Mouse (Mus musculus) limb, embryonic 12.5 days (tissue): ENCODE measurements at regions not wholly inside any gene's neighbourhood (a gene's known extent, or its start where the extent isn't known, plus 50 kb on each side); places are given as distances from the start of the nearest gene placed in this dataset.
A peak's percentile ranks its signal among the peaks of the same experiment; 100 is the strongest.
"Not testable (repeated sequence)": the region's sequence is repeated elsewhere in the genome, so short reads cannot be mapped to it uniquely, and the experiment has no call there.

Experiments used
- ATAC-seq: fragments of 200-750 bp; cut with Nextera tagmentation; 2 replicates; pipeline ENCODE4 v1.8.0; 2017; ENCODE audit warnings: low read depth, moderate TSS enrichment; ENCODE audit not compliant: insufficient number of reproducible peaks, insufficient read depth, low FRiP score, low TSS enrichment
- H3K27ac ChIP-seq: fragments of 300-500 bp; sonication (generic); 2 replicates; pipeline ENCODE4 v1.5.1; 2016; ENCODE audit warnings: mild to moderate bottlenecking, moderate library complexity
- H3K27me3 ChIP-seq: fragments of 300-500 bp; sonication (generic); 2 replicates; pipeline ENCODE4 v1.6.1; 2016; ENCODE audit warnings: mild to moderate bottlenecking, moderate library complexity
- H3K36me3 ChIP-seq: fragments of 300-500 bp; sonication (generic); 2 replicates; pipeline ENCODE4 v1.6.1; 2016; ENCODE audit warnings: mild to moderate bottlenecking, moderate library complexity
- H3K4me1 ChIP-seq: fragments of 300-500 bp; sonication (generic); replicated peaks from 2 replicates; pipeline ENCODE4 v1.6.1; 2016
- H3K4me2 ChIP-seq: fragments of 300-500 bp; sonication (generic); 2 replicates; pipeline ENCODE4 v1.6.1; 2016; ENCODE audit warnings: mild to moderate bottlenecking, moderate library complexity
- H3K4me3 ChIP-seq: fragments of 300-500 bp; sonication (generic); replicated peaks from 2 replicates; pipeline ENCODE4 v1.5.1; 2016; ENCODE audit warnings: mild to moderate bottlenecking
- H3K9ac ChIP-seq: fragments of 300-500 bp; sonication (generic); replicated peaks from 2 replicates; pipeline ENCODE4 v1.6.1; 2016; ENCODE audit warnings: mild to moderate bottlenecking, moderate library complexity
- H3K9me3 ChIP-seq: fragments of 300-500 bp; sonication (generic); 2 replicates; pipeline ENCODE4 v1.6.1; 2016; ENCODE audit warnings: mild to moderate bottlenecking, moderate library complexity
- WGBS: fragments of 180-500 bp; shearing (Covaris S2); methylation state at CpG from one replicate; pipeline ENCODE4 v1.1.7; 2016; 5-methylcytosine and 5-hydroxymethylcytosine counted together

- Histone ChIP-seq H3K27me3 (no peaks in the 10 kb centered on the region; the same call in 1 of the 2 replicates), H3K4me2 (no peak overlapping the region), H3K27ac (0 out of 2 replicates have a peak overlapping the region, but pooled peaks have one; percentile 19), H3K4me1 (peaks cover 55% of the 10 kb centered on the region), H3K4me3 (no peak overlapping the region), H3K9ac (no peak overlapping the region), H3K9me3 (no peaks in the 10 kb centered on the region), H3K36me3 (no peaks in the 10 kb centered on the region)
- WGBS = 80% methylated on average over 6 of the region's 6 CpGs
- no peak for ATAC-seq
Measured at GRCm38 (mm10) chr2:166292987-166293386, 137.5 kb upstream of the Sulf2 start.

- H3K9ac ChIP-seq = no peak overlapping the region
- H3K4me2 ChIP-seq = no peak overlapping the region; the same call in 1 of the 2 replicates
- ATAC-seq = peak; percentile 78
- H3K36me3 ChIP-seq = no peaks in the 10 kb centered on the region
- H3K9me3 ChIP-seq = no peaks in the 10 kb centered on the region
- H3K27ac ChIP-seq = peak overlapping the region; percentile 70
- H3K4me3 ChIP-seq = no peak overlapping the region
- peaks cover 62% of the 10 kb centered on the region for H3K4me1 ChIP-seq
- 3% methylated on average over 6 of the region's 6 CpGs for WGBS
- no peaks in the 10 kb centered on the region; the same call in 1 of the 2 replicates for H3K27me3 ChIP-seq
Measured at GRCm38 (mm10) chr2:166291266-166291665, 135.8 kb upstream of the Sulf2 start.

GRCm38 (mm10) chr2:166290826-166291225 lies 135.4 kb upstream of the Sulf2 start:
- no peak for ATAC-seq
- WGBS = 28% methylated on average over 9 of the region's 9 CpGs
- Histone ChIP-seq H3K36me3 (no peaks in the 10 kb centered on the region), H3K9ac (no peak overlapping the region), H3K4me3 (no peak overlapping the region), H3K27ac (peak overlapping the region; percentile 70), H3K4me1 (peaks cover 62% of the 10 kb centered on the region), H3K9me3 (no peaks in the 10 kb centered on the region), H3K4me2 (no peak overlapping the region), H3K27me3 (no peaks in the 10 kb centered on the region; the same call in 1 of the 2 replicates)

- no peaks in the 10 kb centered on the region for H3K36me3 ChIP-seq
- no peak overlapping the region for H3K4me2 ChIP-seq
- peaks cover 48% of the 10 kb centered on the region for H3K4me1 ChIP-seq
Measured at GRCm38 (mm10) chr2:166289198-166289597, 133.7 kb upstream of the Sulf2 start.

GRCm38 (mm10) chr2:166281137-166281536 lies 125.7 kb upstream of the Sulf2 start:
- H3K27me3 ChIP-seq, H3K9ac ChIP-seq, H3K4me2 ChIP-seq, H3K9me3 ChIP-seq, H3K4me3 ChIP-seq, H3K36me3 ChIP-seq, H3K4me1 ChIP-seq, H3K27ac ChIP-seq, ATAC-seq: not testable (repeated sequence)
- no CpG with 5 or more reads among the region's 5 CpGs for WGBS

More at GRCm38 (mm10) chr2:166289198-166289597, 133.7 kb upstream of the Sulf2 start:
- H3K27ac ChIP-seq = no peak overlapping the region
- H3K9me3 ChIP-seq = no peaks in the 10 kb centered on the region
- 78% methylated on average over 6 of the region's 6 CpGs for whole genome bisulfite sequencing
- H3K27me3 ChIP-seq = no peaks in the 10 kb centered on the region
- no peak overlapping the region for H3K9ac ChIP-seq
- H3K4me3 ChIP-seq = no peak overlapping the region
- ATAC-seq = no peak

- Histone ChIP-seq H3K36me3 (no peaks in the 10 kb centered on the region), H3K4me1 (no peaks in the 10 kb centered on the region), H3K27me3 (no peaks in the 10 kb centered on the region), H3K9me3 (peaks cover 6% of the 10 kb centered on the region; the same call in 1 of the 2 replicates), H3K4me2 (no peak overlapping the region), H3K9ac (no peak overlapping the region), H3K4me3 (no peak overlapping the region), H3K27ac (no peak overlapping the region)
- WGBS = 57% methylated on average over 5 of the region's 5 CpGs
- ATAC-seq = no peak
Measured at GRCm38 (mm10) chr2:166280651-166281127, 125.2 kb upstream of the Sulf2 start.

- 91% methylated on average over 15 of the region's 15 CpGs for WGBS
- Histone ChIP-seq H3K27me3 (no peaks in the 10 kb centered on the region), H3K36me3 (no peaks in the 10 kb centered on the region), H3K9me3 (peaks cover 6% of the 10 kb centered on the region; the same call in 1 of the 2 replicates), H3K4me2 (no peak overlapping the region), H3K27ac (no peak overlapping the region), H3K9ac (no peak overlapping the region), H3K4me3 (no peak overlapping the region), H3K4me1 (no peaks in the 10 kb centered on the region)
- ATAC-seq = no peak
Measured at GRCm38 (mm10) chr2:166279676-166280075, 124.2 kb upstream of the Sulf2 start.

GRCm38 (mm10) chr2:166275398-166275797 lies 119.9 kb upstream of the Sulf2 start:
- no peak for ATAC-seq
- Histone ChIP-seq H3K36me3 (no peaks in the 10 kb centered on the region), H3K4me1 (peaks cover 17% of the 10 kb centered on the region), H3K9ac (no peak overlapping the region), H3K27me3 (no peaks in the 10 kb centered on the region), H3K4me2 (no peak overlapping the region), H3K27ac (no peak overlapping the region), H3K9me3 (peaks cover 6% of the 10 kb centered on the region; the same call in 1 of the 2 replicates), H3K4me3 (no peak overlapping the region)
- WGBS = 84% methylated on average over 8 of the region's 8 CpGs

GRCm38 (mm10) chr2:166274016-166274346 lies 118.5 kb upstream of the Sulf2 start:
- Histone ChIP-seq H3K36me3 (no peaks in the 10 kb centered on the region), H3K9me3 (no peaks in the 10 kb centered on the region), H3K4me2 (no peak overlapping the region), H3K4me3 (no peak overlapping the region), H3K27ac (no peak overlapping the region; the same call in 1 of the 2 replicates), H3K27me3 (no peaks in the 10 kb centered on the region), H3K9ac (no peak overlapping the region), H3K4me1 (peaks cover 17% of the 10 kb centered on the region)
- 83% methylated on average over 2 of the region's 2 CpGs for WGBS
- ATAC-seq = peak; percentile 20; the same call in 1 of the 2 replicates

GRCm38 (mm10) chr2:166273312-166274015 lies 118.0 kb upstream of the Sulf2 start:
- Histone ChIP-seq H3K4me2 (no peak overlapping the region), H3K27me3 (no peaks in the 10 kb centered on the region), H3K27ac (peak overlapping the region; percentile 25; the same call in 1 of the 2 replicates), H3K36me3 (no peaks in the 10 kb centered on the region), H3K9me3 (no peaks in the 10 kb centered on the region), H3K9ac (no peak overlapping the region), H3K4me3 (no peak overlapping the region), H3K4me1 (peaks cover 17% of the 10 kb centered on the region)
- no peak for ATAC-seq
- 57% methylated on average over 23 of the region's 23 CpGs for WGBS

GRCm38 (mm10) chr2:166272841-166273240 lies 117.4 kb upstream of the Sulf2 start:
- H3K4me1 ChIP-seq = peaks cover 17% of the 10 kb centered on the region
- no peak overlapping the region for H3K9ac ChIP-seq
- H3K27me3 ChIP-seq = no peaks in the 10 kb centered on the region
- no peak overlapping the region for H3K4me2 ChIP-seq
- 76% methylated on average over 1 of the region's 1 CpGs for WGBS
- no peaks in the 10 kb centered on the region for H3K36me3 ChIP-seq
- ATAC-seq = no peak
- no peaks in the 10 kb centered on the region for H3K9me3 ChIP-seq
- H3K4me3 ChIP-seq = no peak overlapping the region
- no peak overlapping the region for H3K27ac ChIP-seq

- H3K27ac ChIP-seq = no peak overlapping the region
- no peak for ATAC-seq
- no peak overlapping the region for H3K4me2 ChIP-seq
- peaks cover 17% of the 10 kb centered on the region for H3K4me1 ChIP-seq
- H3K27me3 ChIP-seq = no peaks in the 10 kb centered on the region
- H3K36me3 ChIP-seq = no peaks in the 10 kb centered on the region
- H3K9ac ChIP-seq = no peak overlapping the region
- WGBS = 83% methylated on average over 7 of the region's 7 CpGs
- no peaks in the 10 kb centered on the region for H3K9me3 ChIP-seq
- H3K4me3 ChIP-seq = no peak overlapping the region
Measured at GRCm38 (mm10) chr2:166272190-166272543, 116.7 kb upstream of the Sulf2 start.
